Mouse (Mus musculus) gastrocnemius, postnatal 4 days (tissue): ENCODE data around the gene Add2. TPM values are rescaled to one million over a fixed set of nuclear protein-coding genes. Genes with fewer than 3 reads are reported as not detected.
A peak's percentile ranks its signal among the peaks of the same experiment; 100 is the strongest.
"Not testable (repeated sequence)": the region's sequence is repeated elsewhere in the genome, so short reads cannot be mapped to it uniquely, and the experiment has no call there.

Experiments used
- DNase-seq, 2 experiments: peaks; one replicate each; pipeline ENCODE4 v3.0.0; 2021 to 2022; ENCODE audit warnings: low spot score in 2 of 2, mixed read lengths in 2 of 2
- long read RNA-seq, 2 experiments: library from polyadenylated mRNA; stranded (forward); transcript quantifications; one replicate each; pipeline ENCODE4 v2.0.0; 2021
- total RNA-seq, 2 experiments: library from RNA; stranded (reverse); gene quantifications; 2 replicates each; pipeline ENCODE4 v1.2.3; 2021

Add2 gene
- total RNA-seq = 1 to 10 TPM in 1 of 2 experiments, under 1 TPM in 1; 0.74 to 1.2 TPM
- long read RNA-seq, experiment 1, partial matches to known transcripts = 0 of 1 reads
- long read RNA-seq, experiment 1, other reads (novel, unspliced or antisense) = 1 of 1 reads
- long read RNA-seq, experiment 2, partial matches to known transcripts = 1 of 3 reads
- long read RNA-seq, experiment 2, other reads (novel, unspliced or antisense) = 0 of 3 reads

DNA sequence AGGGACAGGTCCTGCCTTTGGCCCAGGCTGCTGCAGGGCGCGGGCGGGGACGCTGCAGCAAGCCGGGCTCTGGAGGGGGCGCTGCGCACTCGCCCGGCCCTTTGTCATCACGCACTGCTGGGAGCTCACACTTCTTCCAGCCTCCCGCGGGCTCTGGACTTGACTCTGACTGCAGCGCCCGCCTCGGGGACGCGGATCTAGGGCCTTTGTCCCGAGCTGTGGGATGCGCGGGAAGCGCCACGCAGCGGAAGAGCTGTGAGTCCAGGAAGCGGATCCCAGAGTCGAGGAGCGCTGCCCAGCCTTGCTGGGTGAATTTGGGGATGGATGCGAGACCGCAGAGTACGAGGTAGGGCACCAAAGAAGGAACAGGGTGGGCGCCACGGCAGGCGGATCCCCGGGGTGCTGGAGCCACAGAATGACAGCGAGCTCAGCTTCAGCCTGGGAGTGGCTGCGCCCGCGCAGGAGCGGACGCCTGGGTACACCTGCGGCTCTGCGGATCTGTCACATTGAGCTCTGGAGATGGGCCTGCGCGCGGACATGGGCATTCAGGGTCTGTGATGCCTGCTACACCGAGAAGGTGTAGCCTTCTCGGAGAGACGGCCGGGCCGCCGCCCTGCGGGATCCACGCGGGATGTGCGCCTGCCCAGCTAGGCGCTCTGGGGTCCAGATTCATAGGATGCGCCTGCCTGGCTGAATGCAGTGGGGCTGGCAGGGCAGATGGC lies at the start of gene Add2:
Add2 (plus strand) TSS at position 81 of the 722 bp plus-strand sequence.
- no peak for DNase-seq

DNA sequence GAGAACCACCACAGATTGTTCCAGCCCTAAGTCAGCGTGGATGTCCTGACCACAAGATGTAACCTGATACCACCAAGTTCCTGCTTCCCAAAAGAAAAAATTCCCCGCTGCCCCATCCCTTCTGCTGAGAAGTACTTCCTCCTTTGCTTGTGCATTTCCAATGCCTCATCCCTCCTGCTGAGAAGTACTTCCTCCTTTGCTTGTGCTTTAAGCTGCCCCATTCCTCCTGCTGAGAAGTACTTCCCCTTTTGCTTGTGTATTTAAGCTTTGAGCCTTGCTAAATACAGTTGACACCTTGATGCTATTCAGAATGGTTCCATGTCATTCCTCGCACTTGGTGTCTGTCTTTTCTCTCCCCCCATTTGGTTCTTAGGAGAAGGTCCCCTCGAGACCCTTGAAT lies 49.7 kb upstream of the Add2 start:
- DNase-seq = not testable (repeated sequence)

DNA sequence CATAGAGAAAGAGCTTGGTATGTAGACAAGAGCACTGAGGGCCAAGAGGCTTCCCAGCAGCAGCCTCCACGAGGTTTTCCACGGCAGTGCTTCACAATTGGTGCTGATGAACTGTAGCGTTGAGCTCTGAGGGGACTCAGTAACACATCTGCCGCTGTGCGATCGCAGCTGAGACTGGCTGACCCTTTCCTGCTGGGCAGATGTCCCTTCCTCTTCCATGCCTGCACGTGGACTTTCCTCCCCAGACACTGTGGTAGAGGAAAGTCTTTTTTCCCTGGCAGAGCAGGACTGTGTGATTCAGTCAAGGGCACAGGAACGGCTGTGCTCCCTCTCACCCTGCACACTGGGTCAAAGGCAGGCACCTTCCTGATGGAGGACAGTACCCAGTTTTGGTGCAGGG lies 44.1 kb upstream of the Add2 start:
- DNase-seq = no peak

DNA sequence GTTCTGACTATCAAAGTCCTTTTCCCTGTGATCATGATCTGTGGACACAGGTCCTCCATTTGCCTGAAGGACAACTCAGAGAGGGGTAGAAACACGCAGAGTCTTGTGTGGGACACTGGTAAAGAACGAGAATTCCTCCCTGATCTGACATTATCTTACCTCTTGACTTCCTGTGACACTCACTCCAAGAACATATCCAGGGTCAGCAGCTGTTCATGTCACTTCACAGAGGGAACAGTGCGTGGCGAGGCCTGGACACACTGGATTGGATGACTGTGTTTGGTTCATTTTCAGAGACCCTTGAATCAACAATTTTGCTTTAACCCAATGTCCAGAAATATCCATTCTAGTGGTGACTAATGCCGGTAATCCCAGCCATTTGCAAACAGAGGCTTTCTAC lies 38.9 kb upstream of the Add2 start:
- DNase-seq = not testable (repeated sequence)

DNA sequence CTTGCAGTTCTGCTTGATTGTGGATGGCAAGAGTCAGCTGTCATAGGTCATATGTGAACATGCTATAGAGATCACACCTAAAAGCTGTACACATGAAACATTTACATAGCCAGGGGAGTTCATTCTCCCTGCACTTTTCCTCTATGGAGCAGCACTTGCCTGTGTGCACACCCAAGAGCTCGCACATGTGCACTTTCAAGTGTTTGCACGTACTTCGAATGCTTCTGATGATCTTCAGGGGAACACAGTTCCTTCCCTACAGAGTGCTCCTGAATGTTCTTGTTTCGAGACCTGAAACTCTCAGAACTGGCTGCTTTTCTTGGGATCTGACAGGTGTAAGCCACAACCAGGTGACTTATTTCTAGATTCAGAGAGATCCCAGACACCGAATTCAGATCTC lies 37.7 kb upstream of the Add2 start:
- not testable (repeated sequence) for DNase-seq

DNA sequence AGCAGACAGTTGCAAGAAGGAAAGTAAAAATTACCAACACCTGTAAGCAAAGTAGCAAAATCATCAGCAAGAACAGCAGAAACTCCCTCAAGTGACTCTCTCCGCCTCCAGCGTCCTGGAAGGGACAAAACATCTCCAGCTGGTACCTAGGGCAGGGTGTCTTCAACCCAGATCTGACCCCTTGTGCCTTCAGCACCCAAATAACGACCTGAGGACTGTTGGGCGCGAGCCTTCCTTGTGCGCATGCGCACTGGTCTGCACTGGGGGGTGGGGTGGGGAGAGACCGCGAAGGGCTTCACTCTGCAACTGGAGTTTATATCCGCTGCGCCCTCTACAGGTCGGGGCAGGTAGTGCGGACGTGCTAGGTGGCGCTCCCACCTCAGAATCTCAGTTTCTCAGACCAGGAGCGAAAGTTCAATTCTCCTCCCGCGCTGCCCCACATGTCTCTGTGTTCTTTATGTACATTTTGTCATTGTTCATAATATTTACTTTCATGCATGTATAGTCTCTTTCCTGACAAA lies 25.0 kb upstream of the Add2 start:
- DNase-seq = no peak

DNA sequence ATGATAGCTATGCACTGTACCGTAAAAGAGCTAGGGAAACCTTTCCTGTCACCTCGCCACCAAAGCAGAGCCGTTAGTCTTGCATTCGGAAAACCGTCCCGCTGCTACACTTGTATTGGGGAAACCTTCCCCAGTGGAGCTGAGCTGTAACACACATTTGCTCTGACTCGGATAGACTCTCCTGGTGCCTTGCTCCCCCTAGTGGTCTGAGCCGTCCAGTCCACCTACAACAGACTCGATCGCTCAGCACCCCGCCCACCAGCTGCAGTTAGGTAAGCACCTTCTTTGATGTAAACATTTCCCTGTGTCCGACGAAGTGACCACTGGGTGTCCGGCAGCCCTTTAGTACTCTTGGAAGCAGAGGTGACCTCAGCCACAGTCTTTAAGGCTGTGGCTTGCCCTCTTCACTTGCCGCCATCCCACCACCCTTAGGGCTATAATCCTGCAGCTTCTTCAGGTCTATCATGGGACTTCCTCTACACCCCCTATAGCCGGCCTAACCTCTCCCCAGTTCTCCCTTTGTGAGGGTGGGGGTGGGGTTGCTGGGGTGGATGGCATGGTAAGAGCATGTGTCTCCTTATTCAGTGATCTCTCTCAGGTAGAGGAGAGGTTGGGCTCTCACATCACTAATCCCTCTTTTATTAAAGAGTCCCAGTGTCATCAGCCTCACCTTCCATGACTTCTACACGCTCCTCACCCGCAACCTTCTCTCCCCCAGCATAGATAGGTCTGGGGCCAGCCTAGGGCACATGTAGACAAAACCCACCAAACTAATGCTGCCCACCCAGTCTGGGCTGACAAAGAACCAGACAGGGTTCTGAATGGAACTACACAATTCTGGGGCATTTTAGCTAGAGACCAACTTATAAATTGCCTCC lies 24.0 kb upstream of the Add2 start:
- DNase-seq = peak; percentile 47 to 66

DNA sequence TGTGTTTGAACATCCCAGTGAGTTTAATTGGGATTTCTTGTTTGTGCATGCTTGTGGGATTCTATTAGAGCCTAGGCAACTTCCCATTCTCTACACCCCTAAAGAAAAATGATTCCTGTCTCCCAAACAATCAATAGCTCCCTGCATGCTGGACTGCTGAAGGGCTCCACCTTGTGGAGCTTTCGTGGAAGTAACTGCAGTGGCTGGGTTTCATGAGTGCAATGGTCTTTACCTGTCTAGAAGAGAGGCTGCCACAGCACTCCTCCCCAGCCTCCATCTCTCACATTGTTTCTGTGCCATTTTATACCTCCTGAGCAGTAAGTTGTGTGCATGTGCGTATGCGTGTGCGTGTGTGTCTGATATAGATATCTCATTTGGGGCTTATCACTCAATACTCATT lies 18.5 kb upstream of the Add2 start:
- peak in 1 of 2 experiments; percentile 30 for DNase-seq

DNA sequence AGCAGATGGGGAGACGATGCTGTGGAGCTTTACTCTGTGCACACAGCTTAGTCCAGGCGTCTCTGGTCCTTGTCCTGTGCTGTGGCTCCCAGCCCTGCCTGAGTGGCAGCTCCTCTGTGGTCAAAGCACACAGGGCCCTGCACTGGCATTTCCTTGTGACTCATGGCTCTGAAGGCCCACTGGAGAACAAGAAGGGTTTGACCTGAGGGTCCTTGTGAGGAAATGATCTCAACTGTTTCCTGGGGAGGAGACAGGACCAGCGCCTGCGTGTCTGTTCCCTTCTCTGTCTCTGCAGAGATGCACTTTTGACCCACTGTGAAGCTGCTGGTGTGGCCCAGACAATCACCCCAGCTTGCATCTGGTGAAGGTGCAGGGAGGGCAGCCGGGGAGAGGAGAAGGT lies 13.7 kb upstream of the Add2 start:
- DNase-seq = not testable (repeated sequence)

DNA sequence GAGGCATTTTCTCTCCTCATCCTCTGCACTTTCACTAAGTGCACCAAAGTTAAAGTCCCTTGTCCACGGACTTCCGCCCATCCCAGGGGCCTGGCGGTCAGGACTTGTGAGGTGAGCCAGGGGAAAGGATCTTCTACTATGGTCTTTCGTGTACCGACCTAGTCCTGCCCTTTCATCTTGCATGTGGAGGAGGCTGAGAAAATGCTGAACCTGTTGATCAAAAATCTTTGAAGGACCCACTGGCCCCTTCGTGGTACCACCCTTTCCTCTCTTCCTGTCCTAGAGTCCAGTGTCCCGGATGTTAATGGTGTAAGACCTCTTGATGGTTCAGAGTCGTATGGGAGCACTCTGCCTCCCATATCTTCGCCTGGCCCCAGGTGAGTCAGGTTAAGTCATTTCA lies 12.6 kb upstream of the Add2 start, which contains the start of gene Figla:
Figla (plus strand) TSS at position 301 of the 400 bp plus-strand sequence.
- DNase-seq = no peak

DNA sequence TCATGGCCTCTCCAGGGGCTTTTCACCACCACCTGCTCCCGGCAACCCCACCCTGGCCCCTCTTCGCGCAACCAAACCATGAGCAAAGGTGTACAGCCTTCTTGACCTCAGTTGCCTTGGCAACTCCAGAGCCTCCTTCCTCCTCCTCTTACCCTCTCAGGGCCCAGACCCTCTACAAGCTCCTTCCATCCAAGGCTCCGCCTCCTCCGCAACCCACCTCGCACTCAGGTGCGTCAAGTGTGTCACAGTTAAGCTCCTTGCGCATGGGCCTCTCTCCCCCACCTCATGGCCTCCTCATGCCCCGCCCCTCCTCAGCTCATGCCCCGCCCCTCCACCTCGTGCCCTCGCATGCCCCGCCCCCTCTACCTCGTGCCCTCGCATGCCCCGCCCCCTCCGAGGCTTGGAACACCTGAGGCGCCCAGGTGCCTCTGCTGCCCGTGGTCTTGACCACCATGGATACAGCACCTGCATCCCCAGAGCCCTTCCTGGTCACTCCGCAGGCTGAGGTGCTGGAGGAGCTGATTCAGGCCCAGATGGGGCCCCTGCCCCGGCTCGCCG lies 11.6 kb upstream of the Add2 start:
- DNase-seq = no peak

DNA sequence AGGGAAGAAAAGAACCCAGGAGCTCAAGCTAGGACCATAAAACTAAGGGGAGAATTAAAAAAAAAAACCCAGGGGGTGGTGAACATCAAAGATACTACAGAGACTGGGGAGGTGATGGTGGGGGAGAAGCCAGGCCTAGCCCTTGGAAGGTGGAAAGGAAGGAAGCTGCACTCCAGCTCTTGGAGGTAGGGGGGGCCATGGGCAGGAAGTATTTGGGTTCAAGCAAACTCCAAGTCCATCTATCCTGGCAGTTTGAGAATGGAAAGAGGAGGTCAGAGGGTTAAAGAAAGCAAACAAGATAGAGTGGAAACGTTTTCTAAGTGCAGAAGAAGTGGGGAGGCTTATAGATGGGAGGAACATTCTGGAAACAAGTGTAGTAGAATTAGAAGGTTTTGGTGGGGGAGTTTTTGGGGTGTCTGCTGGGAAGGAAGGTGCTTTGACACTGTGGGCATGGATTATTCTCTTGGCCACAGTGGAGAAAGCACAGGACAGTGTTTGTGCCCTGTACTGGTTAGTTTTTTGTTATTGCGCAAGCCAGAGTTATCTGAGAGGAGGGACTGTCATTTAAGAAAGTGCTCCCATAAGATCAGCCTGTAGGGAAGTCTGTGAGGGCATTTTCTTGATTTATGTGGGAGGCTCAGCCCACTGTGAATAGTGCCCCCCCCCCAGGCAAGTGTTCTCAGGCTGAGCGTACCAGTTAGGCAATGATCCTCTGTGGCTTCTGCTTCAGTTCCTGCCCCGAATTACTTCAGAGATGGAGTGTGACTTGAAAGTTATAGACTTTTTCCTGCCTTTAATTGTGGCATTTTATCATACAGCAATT lies 8.9 kb upstream of the Add2 start:
- DNase-seq = no peak

DNA sequence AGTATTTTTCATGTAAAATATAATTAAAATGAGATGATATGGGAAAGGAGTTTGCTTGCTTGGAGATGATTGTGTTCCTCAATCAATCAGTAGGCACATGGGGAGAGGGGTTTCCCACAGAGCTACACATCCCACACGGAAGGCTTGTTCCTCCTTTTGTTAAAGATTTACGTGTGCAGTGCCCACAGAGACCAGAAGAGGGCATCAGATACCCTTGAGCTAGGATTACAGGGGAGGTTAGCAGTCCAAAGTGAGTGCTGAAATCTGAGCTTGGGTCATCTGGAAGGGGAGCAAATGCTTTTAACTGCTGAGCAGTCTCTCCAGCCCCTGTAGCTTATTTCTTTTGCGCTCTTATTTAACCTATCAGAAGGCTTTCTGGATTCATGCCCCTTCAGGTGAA lies 7.5 kb upstream of the Add2 start:
- DNase-seq = no peak

DNA sequence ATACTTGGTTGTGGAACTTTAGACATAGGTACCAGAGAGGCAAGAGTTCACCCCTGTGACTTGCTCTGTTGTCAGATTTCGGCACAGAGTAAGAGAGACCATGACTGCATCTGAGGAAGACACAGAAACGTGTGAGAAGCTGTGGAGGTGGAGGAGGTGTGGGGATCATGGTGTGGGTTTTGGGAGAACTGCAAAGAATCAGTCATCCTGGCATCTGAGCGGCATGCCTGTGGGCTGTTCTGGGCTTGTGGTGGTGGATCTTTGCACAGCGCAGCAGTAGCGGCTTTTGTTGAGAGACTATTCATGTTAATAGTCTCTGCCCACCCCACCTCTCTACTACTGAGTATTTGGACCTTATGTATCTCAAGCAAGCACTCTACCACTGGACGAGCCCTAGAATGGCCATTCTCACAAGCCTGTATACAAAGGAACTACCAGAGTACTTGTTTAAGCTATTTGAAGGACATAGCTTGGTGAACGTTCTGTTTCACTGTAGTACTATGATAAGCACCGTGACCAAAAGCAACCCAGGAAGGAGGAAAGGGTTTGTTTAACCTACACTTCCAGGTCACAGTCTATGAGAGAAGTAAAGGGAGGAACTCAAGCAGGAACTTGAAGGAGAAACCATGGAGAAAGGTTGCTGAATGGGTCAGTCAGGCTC lies 1.7 kb upstream of the Add2 start:
- no peak for DNase-seq

DNA sequence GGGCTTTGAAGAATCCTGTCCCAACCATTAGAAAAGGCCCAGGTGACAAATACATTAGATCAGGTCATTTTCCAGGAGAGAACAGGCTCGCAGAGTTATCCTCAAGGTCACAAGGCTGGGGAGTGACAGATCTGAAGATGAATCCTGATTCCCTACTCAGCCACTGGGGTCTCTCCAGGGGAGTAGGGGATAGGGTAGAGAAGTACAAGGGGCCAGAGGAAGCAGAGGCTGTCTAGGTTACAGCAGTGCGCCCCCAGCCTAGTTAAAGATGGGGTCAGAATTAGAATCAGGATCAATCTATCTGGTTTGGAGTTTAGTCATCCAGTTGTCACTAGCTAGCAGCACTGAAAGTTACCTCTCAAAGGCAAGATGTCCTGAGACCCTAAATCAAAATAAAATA lies 331 bp upstream of the Add2 start:
- no peak for DNase-seq

DNA sequence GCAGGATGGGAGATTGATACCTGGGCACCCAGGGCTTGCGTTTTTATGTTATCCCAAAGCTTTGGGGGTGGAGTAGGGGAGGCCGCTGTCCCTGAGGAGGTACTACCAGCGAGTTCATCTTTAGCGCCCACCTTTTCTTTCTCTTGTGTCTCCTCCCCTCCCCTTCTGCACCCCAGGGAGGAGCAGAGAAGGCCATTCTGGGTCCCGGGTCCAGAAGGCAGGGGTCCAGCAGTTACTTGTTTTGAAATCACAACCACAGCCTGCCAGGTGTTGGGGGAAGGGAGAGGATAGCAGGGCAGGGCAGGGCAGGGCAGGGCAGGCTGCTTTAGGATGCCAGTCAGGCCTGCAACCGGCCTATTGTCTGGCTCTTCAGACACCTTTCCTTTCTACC lies 837 bp downstream of the Add2 start:
- no peak for DNase-seq

DNA sequence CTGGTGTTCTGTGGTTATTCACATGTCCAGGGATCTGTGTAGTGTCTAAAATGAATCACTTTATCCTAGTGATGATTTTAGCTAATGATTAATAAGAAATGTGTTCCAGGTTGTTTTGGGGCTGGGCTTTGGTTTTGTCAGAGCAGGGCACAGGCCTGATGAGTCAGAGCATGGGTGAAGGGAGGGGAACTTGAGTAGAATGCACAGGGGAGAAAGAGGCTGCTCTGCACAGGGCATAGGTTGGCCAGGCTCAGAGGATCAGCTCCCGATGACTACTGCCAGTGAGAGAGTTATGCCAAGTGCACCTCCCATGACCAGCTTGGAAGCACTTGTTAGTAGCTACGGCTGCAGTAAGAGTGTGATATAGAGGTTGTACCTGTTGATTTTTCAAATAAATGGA lies 3.0 kb downstream of the Add2 start:
- DNase-seq = no peak

DNA sequence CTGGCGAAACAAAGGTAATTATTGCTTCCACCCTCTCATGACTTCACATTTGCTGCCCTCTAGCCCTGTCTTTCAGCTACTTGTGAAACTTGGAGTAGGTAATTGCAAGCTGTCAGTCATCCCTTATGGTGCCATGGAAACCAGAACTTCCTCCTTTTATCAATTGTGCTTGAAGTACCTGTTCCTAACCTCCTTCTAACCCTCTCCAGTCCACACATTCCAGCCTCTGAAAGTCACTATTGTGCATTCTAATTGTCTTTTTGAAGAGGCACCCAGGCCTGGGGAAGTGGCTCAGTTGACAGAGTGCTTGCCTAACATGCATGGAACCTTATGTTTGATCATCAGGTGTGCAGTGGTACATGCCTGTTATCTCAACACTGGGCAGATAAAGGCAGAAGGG lies 5.2 kb downstream of the Add2 start:
- DNase-seq = no peak

DNA sequence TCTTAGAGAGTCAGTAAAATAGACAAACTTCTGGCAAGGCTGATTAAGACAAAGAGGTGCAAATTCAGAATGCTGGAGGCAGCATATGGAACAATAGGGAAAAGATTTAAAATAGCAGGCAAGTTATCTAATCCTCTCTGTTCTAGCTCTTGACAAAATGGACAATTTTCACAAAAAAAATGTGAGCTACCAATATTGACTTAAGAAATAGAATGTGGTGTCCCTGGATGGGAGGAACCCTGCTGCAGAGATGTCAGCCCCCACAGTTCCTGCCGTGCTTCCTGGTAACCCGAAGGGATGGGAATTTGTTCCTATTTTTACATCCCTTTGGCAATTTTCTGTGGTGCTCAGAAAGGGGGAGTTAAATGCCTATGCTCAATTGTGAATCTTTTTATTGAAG lies 10.4 kb downstream of the Add2 start:
- DNase-seq = no peak

DNA sequence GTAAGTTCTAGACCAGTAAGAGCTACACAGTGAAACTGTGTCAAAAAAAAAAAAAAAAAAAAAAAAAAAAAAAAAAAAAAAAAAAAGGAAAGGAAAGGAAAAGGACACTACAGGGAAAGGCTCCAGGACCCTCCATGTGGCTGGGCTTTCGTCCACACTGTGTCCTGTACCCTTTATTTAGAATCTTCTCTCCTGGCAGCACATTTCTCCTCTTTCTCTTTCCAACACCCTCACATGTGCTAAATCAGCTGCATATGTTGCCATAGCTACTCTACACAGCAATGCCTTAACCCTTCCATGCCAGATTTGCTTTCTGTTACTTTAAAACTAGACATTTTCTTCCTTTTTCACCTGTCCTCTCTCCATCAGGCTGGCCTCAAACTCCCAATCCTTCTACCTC lies 11.7 kb downstream of the Add2 start:
- no peak for DNase-seq
